Comparison of ENCODE assay signal across 10 mouse cellular contexts in genomic region chr3:95232771-95233170, GRCm38 (mm10). TPM values are rescaled to one million over a fixed set of nuclear protein-coding genes. Genes with fewer than 3 reads are reported as not detected.
A peak's percentile ranks its signal among the peaks of the same experiment; 100 is the strongest.
DNase-seq lines count a peak whose midpoint lies in the region; ATAC-seq and TF ChIP-seq lines count a peak whose summit lies in the region.
"Had no signal": no experiment of that assay in that cellular context is flagged by ENCODE, and none has a peak within 500 bp of the region (broad histone marks: within the 10 kb centered on the region; RNA-seq: fewer than 3 reads in every experiment).

No protein-coding gene starts in this region.

- no peak for TF ChIP-seq CTCF in thymus, adult 2 months (IDR thresholded peaks at IDR 0.05; ENCODE audit: borderline replicate concordance, control insufficient read depth, extremely low read depth, insufficient read depth, low read length, poor library complexity)

- 45% methylated on average over 7 of the region's 7 CpGs for whole genome bisulfite sequencing in heart, embryonic 15.5 days
- WGBS in thymus, adult 2 months: 92% methylated on average over 7 of the region's 7 CpGs

- H3K4me2 ChIP-seq in heart, embryonic 15.5 days: no peak overlapping the region

- no peak overlapping the region for H3K9ac ChIP-seq in heart, embryonic 15.5 days

- no peak for DNase-seq in heart, adult 9 months (ENCODE audit: low spot score in 2 of 2)
- peak; percentile 26 for DNase-seq in CD4-positive helper T cell, adult 2 months (ENCODE audit: low read depth, low spot score)
- DNase-seq in adrenal gland, adult 8-10 months: peak; percentile 82
- DNase-seq in kidney, postnatal 10 days: peak; percentile 51
- no peak for DNase-seq in layer of hippocampus, adult 18-20 months (ENCODE audit: low spot score in 2 of 2)
- no peak for DNase-seq in thymus, adult 2 months
- no peak for DNase-seq in frontal cortex, postnatal 36 days (ENCODE audit: low spot score in 2 of 2)

- H3K27me3 ChIP-seq in heart, embryonic 15.5 days: no peaks in the 10 kb centered on the region
- H3K27me3 ChIP-seq in thymus, adult 2 months (ENCODE audit: control insufficient read depth, insufficient read depth, low read length): no peaks in the 10 kb centered on the region

- no peak overlapping the region for H3K4me3 ChIP-seq in heart, embryonic 15.5 days
- H3K4me3 ChIP-seq in thymus, adult 2 months (ENCODE audit: control insufficient read depth, insufficient read depth, low read length): no peak overlapping the region

- H3K36me3 ChIP-seq in heart, embryonic 15.5 days: peaks cover 50% of the 10 kb centered on the region
- H3K36me3 ChIP-seq in thymus, adult 2 months (ENCODE audit: control insufficient read depth, insufficient read depth, low read length): peaks cover 53% of the 10 kb centered on the region

- peaks cover 43% of the 10 kb centered on the region for H3K4me1 ChIP-seq in heart, embryonic 15.5 days (replicated peaks)
- H3K4me1 ChIP-seq in thymus, adult 2 months (replicated peaks; ENCODE audit: control insufficient read depth, insufficient read depth, low read length): peaks cover 26% of the 10 kb centered on the region

- TF ChIP-seq POLR2A in thymus, adult 2 months (IDR thresholded peaks at IDR 0.05; ENCODE audit: control insufficient read depth, extremely low read depth, insufficient read depth, low read length, poor library complexity): no peak

- H3K27ac ChIP-seq in heart, embryonic 15.5 days: peak overlapping the region; percentile 24; the same call in 1 of the 2 replicates
- no peak overlapping the region for H3K27ac ChIP-seq in thymus, adult 2 months (ENCODE audit: control insufficient read depth, insufficient read depth, low read length)

- ATAC-seq in heart, embryonic 15.5 days (replicated peaks; ENCODE audit: insufficient number of reproducible peaks, insufficient read depth, low FRiP score, low read depth): no peak
- ATAC-seq: hindbrain, embryonic 16.5 days had no signal

- no peaks in the 10 kb centered on the region for H3K9me3 ChIP-seq in heart, embryonic 15.5 days (replicated peaks)

RNA-seq across cellular contexts. Expression of gene Mllt11, which starts 0.8 kb away (rescaled TPM):
- 10.6 and 12.0 TPM in 2 replicates for polyA plus RNA-seq in heart, embryonic 15.5 days (2015; fragmentation: Nextera tagmentation; extraction: Ambion mirVana)
- 1 to 10 TPM; 6.6 to 7.1 (median 6.8) TPM for total RNA-seq in adrenal gland, adult 8-10 months (2022)
- 100 to 1,000 TPM; 263 to 266 TPM for total RNA-seq in layer of hippocampus, adult 18-20 months (2021)
- polyA plus RNA-seq in thymus, adult 2 months (2012; rRNA removed): 53.0 and 66.1 TPM in 2 replicates

RNA-seq across cellular contexts. Expression of gene Cdc42se1, which starts 4.2 kb away (rescaled TPM):
- polyA plus RNA-seq in heart, embryonic 15.5 days (2015; fragmentation: Nextera tagmentation; extraction: Ambion mirVana): 49.7 and 60.9 TPM in 2 replicates
- 100 to 1,000 TPM in 2 of 4 experiments, 10 to 100 TPM in 2; 81.4 to 119 (median 97.4) TPM for total RNA-seq in adrenal gland, adult 8-10 months (2022)
- 10 to 100 TPM; 72.7 to 72.9 TPM for total RNA-seq in layer of hippocampus, adult 18-20 months (2021)
- polyA plus RNA-seq in thymus, adult 2 months (2012; rRNA removed): 137 and 156 TPM in 2 replicates

RNA-seq across cellular contexts. Expression of gene Gm128, which starts 8.6 kb away (rescaled TPM):
- polyA plus RNA-seq in heart, embryonic 15.5 days (2015; fragmentation: Nextera tagmentation; extraction: Ambion mirVana): 0.38 and 0.55 TPM in 2 replicates
- total RNA-seq in adrenal gland, adult 8-10 months (2022): under 1 TPM in 1 of 4 experiments, not detected in 3; 0.19 TPM
- under 1 TPM in 1 of 2 experiments, not detected in 1; 0.15 TPM for total RNA-seq in layer of hippocampus, adult 18-20 months (2021)
- polyA plus RNA-seq in thymus, adult 2 months (2012; rRNA removed): 0.30 and 0.33 TPM in 2 replicates

RNA-seq across cellular contexts. Expression of gene Gabpb2, which starts 15.1 kb away (rescaled TPM):
- polyA plus RNA-seq in heart, embryonic 15.5 days (2015; fragmentation: Nextera tagmentation; extraction: Ambion mirVana): 5.1 and 6.5 TPM in 2 replicates
- 10 to 100 TPM; 21.4 to 40.8 (median 28.2) TPM for total RNA-seq in adrenal gland, adult 8-10 months (2022)
- 10 to 100 TPM; 12.7 to 13.2 TPM for total RNA-seq in layer of hippocampus, adult 18-20 months (2021)
- polyA plus RNA-seq in thymus, adult 2 months (2012; rRNA removed): 39.7 and 41.7 TPM in 2 replicates

RNA-seq across cellular contexts. Expression of gene Bnipl, which starts 18.2 kb away (rescaled TPM):
- polyA plus RNA-seq in heart, embryonic 15.5 days (2015; fragmentation: Nextera tagmentation; extraction: Ambion mirVana): 0.06 and 0.38 TPM in 2 replicates
- under 1 TPM in 1 of 4 experiments, not detected in 3; 0.75 TPM for total RNA-seq in adrenal gland, adult 8-10 months (2022)
- under 1 TPM in 1 of 2 experiments, not detected in 1; 0.37 TPM for total RNA-seq in layer of hippocampus, adult 18-20 months (2021)
- polyA plus RNA-seq in thymus, adult 2 months (2012; rRNA removed): 1.3 and 1.6 TPM in 2 replicates
- total RNA-seq: common myeloid progenitor, adult 5-6 weeks had no signal
- polyA plus RNA-seq: hindbrain, embryonic 16.5 days had no signal

Comparison
In these comparisons a context has a peak if more than half of its experiments do, and no peak if none do; other contexts are left out.
1. DNase-seq: peak in CD4-positive helper T cell, adult 2 months (single experiment), adrenal gland, adult 8-10 months (single experiment) and kidney, postnatal 10 days (single experiment); none in heart, adult 9 months (0 of 2), layer of hippocampus, adult 18-20 months (0 of 2), thymus, adult 2 months (single experiment) and frontal cortex, postnatal 36 days (0 of 2).
2. RNA of gene Mllt11, which starts 0.8 kb away (total RNA-seq): 263 to 266 TPM in layer of hippocampus, adult 18-20 months; 6.6 to 7.1 TPM in adrenal gland, adult 8-10 months; every median in the first group is over 10 times any median in the second.